Mouse (Mus musculus): Measurements from ENCODE around the gene BC017158. TPM values are rescaled to one million over a fixed set of nuclear protein-coding genes. Genes with fewer than 3 reads are reported as not detected.

Gene BC017158
- polyA plus RNA-seq, 1 experiment from 2014 or later, result 38.6 TPM

- no peak overlapping the region for H3K9ac ChIP-seq
- ATAC-seq (ENCODE audit: borderline replicate concordance, extremely low read depth, low FRiP score, low TSS enrichment), result no peak
- 2% methylated on average over 5 of the region's 5 CpGs for WGBS
- no peaks in the 10 kb centered on the region for H3K36me3 ChIP-seq
- no peaks in the 10 kb centered on the region for H3K9me3 ChIP-seq
- H3K27me3 ChIP-seq, result no peaks in the 10 kb centered on the region
- peaks cover 41% of the 10 kb centered on the region for H3K4me1 ChIP-seq
- H3K4me3 ChIP-seq, result no peak overlapping the region
- H3K4me2 ChIP-seq, result 0 out of 2 replicates have a peak overlapping the region, but pooled peaks have one; percentile 0
- peak overlapping the region; percentile 67 for H3K27ac ChIP-seq
Observed at GRCm38 (mm10) chr7:128304907-128305306, 6.9 kb upstream of the BC017158 start.

GRCm38 (mm10) chr7:128304198-128304597 lies 6.2 kb upstream of the BC017158 start:
- Histone ChIP-seq H3K4me3 (no peak overlapping the region), H3K9me3 (no peaks in the 10 kb centered on the region), H3K36me3 (no peaks in the 10 kb centered on the region), H3K4me2 (0 out of 2 replicates have a peak overlapping the region, but pooled peaks have one; percentile 0), H3K9ac (no peak overlapping the region), H3K4me1 (peaks cover 34% of the 10 kb centered on the region), H3K27me3 (no peaks in the 10 kb centered on the region), H3K27ac (peak overlapping the region; percentile 67)
- peak; percentile 55; the same call in 1 of the 2 replicates for ATAC-seq (ENCODE audit: borderline replicate concordance, extremely low read depth, low FRiP score, low TSS enrichment)
- 54% methylated on average over 6 of the region's 6 CpGs for WGBS

- Histone ChIP-seq H3K27ac (no peak overlapping the region), H3K4me3 (no peak overlapping the region), H3K9ac (no peak overlapping the region), H3K4me2 (no peak overlapping the region), H3K4me1 (peaks cover 26% of the 10 kb centered on the region), H3K36me3 (no peaks in the 10 kb centered on the region), H3K27me3 (no peaks in the 10 kb centered on the region), H3K9me3 (no peaks in the 10 kb centered on the region)
- WGBS, result 65% methylated on average over 3 of the region's 3 CpGs
- ATAC-seq (ENCODE audit: borderline replicate concordance, extremely low read depth, low FRiP score, low TSS enrichment), result no peak
Observed at GRCm38 (mm10) chr7:128302151-128302550, 4.2 kb upstream of the BC017158 start.

GRCm38 (mm10) chr7:128300952-128301351 lies 3.0 kb upstream of the BC017158 start:
- Histone ChIP-seq H3K27ac (peak overlapping the region; percentile 4; the same call in 1 of the 2 replicates), H3K4me3 (no peak overlapping the region), H3K9ac (no peak overlapping the region), H3K9me3 (no peaks in the 10 kb centered on the region), H3K4me2 (no peak overlapping the region), H3K27me3 (no peaks in the 10 kb centered on the region), H3K4me1 (peaks cover 36% of the 10 kb centered on the region), H3K36me3 (no peaks in the 10 kb centered on the region)
- 43% methylated on average over 3 of the region's 3 CpGs for WGBS
- ATAC-seq (ENCODE audit: borderline replicate concordance, extremely low read depth, low FRiP score, low TSS enrichment), result no peak

GRCm38 (mm10) chr7:128298481-128299342 lies 742 bp upstream of the BC017158 start:
- peak overlapping the region; percentile 93 for H3K27ac ChIP-seq
- WGBS, result 67% methylated on average over 8 of the region's 8 CpGs
- no peak for ATAC-seq (ENCODE audit: borderline replicate concordance, extremely low read depth, low FRiP score, low TSS enrichment)

GRCm38 (mm10) chr7:128297291-128297616 lies 716 bp downstream of the BC017158 start:
- WGBS, result 26% methylated on average over 10 of the region's 10 CpGs
- no peak for ATAC-seq (ENCODE audit: borderline replicate concordance, extremely low read depth, low FRiP score, low TSS enrichment)
- peak overlapping the region; percentile 93 for H3K27ac ChIP-seq

More at GRCm38 (mm10) chr7:128298481-128299342, 742 bp upstream of the BC017158 start:
- Histone ChIP-seq H3K36me3 (peaks cover 5% of the 10 kb centered on the region; the same call in 1 of the 2 replicates), H3K9me3 (no peaks in the 10 kb centered on the region), H3K9ac (peak overlapping the region; percentile 96), H3K4me2 (peak overlapping the region; percentile 83), H3K4me3 (peak overlapping the region; percentile 91), H3K4me1 (peaks cover 27% of the 10 kb centered on the region), H3K27me3 (no peaks in the 10 kb centered on the region)

GRCm38 (mm10) chr7:128296514-128296913 lies 1.5 kb downstream of the BC017158 start:
- H3K4me2 ChIP-seq, result peak overlapping the region; percentile 83
- peak overlapping the region; percentile 91; the same call in 1 of the 2 replicates for H3K4me3 ChIP-seq
- no peak for ATAC-seq (ENCODE audit: borderline replicate concordance, extremely low read depth, low FRiP score, low TSS enrichment)
- no peaks in the 10 kb centered on the region for H3K9me3 ChIP-seq
- H3K36me3 ChIP-seq, result peaks cover 16% of the 10 kb centered on the region; the same call in 1 of the 2 replicates
- H3K4me1 ChIP-seq, result peaks cover 23% of the 10 kb centered on the region
- WGBS, result 72% methylated on average over 3 of the region's 3 CpGs
- H3K27ac ChIP-seq, result no peak overlapping the region
- H3K27me3 ChIP-seq, result no peaks in the 10 kb centered on the region
- no peak overlapping the region for H3K9ac ChIP-seq

More at GRCm38 (mm10) chr7:128297291-128297616, 716 bp downstream of the BC017158 start:
- Histone ChIP-seq H3K9me3 (no peaks in the 10 kb centered on the region), H3K36me3 (peaks cover 13% of the 10 kb centered on the region; the same call in 1 of the 2 replicates), H3K27me3 (no peaks in the 10 kb centered on the region), H3K9ac (peak overlapping the region; percentile 96), H3K4me1 (peaks cover 26% of the 10 kb centered on the region), H3K4me2 (peak overlapping the region; percentile 83), H3K4me3 (peak overlapping the region; percentile 91)

- ATAC-seq (ENCODE audit: borderline replicate concordance, extremely low read depth, low FRiP score, low TSS enrichment), result no peak
- Histone ChIP-seq H3K27ac (no peak overlapping the region), H3K4me3 (no peak overlapping the region), H3K4me1 (peaks cover 23% of the 10 kb centered on the region), H3K9me3 (no peaks in the 10 kb centered on the region), H3K36me3 (peaks cover 30% of the 10 kb centered on the region; the same call in 1 of the 2 replicates), H3K9ac (no peak overlapping the region), H3K27me3 (no peaks in the 10 kb centered on the region), H3K4me2 (no peak overlapping the region)
- WGBS, result 88% methylated on average over 10 of the region's 10 CpGs
Observed at GRCm38 (mm10) chr7:128294785-128295184, 3.2 kb downstream of the BC017158 start.

- WGBS, result 21% methylated on average over 9 of the region's 9 CpGs
- Histone ChIP-seq H3K36me3 (peaks cover 49% of the 10 kb centered on the region), H3K9me3 (no peaks in the 10 kb centered on the region), H3K4me3 (no peak overlapping the region), H3K4me1 (peaks cover 7% of the 10 kb centered on the region; the same call in 1 of the 2 replicates), H3K4me2 (no peak overlapping the region), H3K27me3 (no peaks in the 10 kb centered on the region), H3K9ac (no peak overlapping the region), H3K27ac (0 out of 2 replicates have a peak overlapping the region, but pooled peaks have one; percentile 11)
- ATAC-seq (ENCODE audit: borderline replicate concordance, extremely low read depth, low FRiP score, low TSS enrichment), result peak; percentile 76
Observed at GRCm38 (mm10) chr7:128288923-128289544, 8.9 kb downstream of the BC017158 start.

- H3K4me3 ChIP-seq, result no peak overlapping the region
- H3K27ac ChIP-seq, result no peak overlapping the region
- 86% methylated on average over 8 of the region's 8 CpGs for WGBS
- H3K4me1 ChIP-seq, result peaks cover 12% of the 10 kb centered on the region
- H3K9me3 ChIP-seq, result no peaks in the 10 kb centered on the region
- H3K36me3 ChIP-seq, result peaks cover 32% of the 10 kb centered on the region
- ATAC-seq (ENCODE audit: borderline replicate concordance, extremely low read depth, low FRiP score, low TSS enrichment), result no peak
- H3K9ac ChIP-seq, result no peak overlapping the region
- no peak overlapping the region for H3K4me2 ChIP-seq
- no peaks in the 10 kb centered on the region for H3K27me3 ChIP-seq
Observed at GRCm38 (mm10) chr7:128285060-128285459, 12.9 kb downstream of the BC017158 start.

- Histone ChIP-seq H3K27me3 (no peaks in the 10 kb centered on the region), H3K4me2 (no peak overlapping the region), H3K9me3 (no peaks in the 10 kb centered on the region), H3K4me1 (peaks cover 12% of the 10 kb centered on the region), H3K36me3 (peaks cover 38% of the 10 kb centered on the region), H3K4me3 (no peak overlapping the region), H3K9ac (no peak overlapping the region), H3K27ac (peak overlapping the region; percentile 86)
- 50% methylated on average over 5 of the region's 5 CpGs for WGBS
- ATAC-seq (ENCODE audit: borderline replicate concordance, extremely low read depth, low FRiP score, low TSS enrichment), result no peak
Observed at GRCm38 (mm10) chr7:128284047-128284446, 13.9 kb downstream of the BC017158 start.
